Mouse (Mus musculus): ENCODE measurements around the gene Rpusd2.
A peak's percentile ranks its signal among the peaks of the same experiment; 100 is the strongest.
"Not testable (repeated sequence)": the region's sequence is repeated elsewhere in the genome, so short reads cannot be mapped to it uniquely, and the experiment has no call there.

Rpusd2 gene

DNA sequence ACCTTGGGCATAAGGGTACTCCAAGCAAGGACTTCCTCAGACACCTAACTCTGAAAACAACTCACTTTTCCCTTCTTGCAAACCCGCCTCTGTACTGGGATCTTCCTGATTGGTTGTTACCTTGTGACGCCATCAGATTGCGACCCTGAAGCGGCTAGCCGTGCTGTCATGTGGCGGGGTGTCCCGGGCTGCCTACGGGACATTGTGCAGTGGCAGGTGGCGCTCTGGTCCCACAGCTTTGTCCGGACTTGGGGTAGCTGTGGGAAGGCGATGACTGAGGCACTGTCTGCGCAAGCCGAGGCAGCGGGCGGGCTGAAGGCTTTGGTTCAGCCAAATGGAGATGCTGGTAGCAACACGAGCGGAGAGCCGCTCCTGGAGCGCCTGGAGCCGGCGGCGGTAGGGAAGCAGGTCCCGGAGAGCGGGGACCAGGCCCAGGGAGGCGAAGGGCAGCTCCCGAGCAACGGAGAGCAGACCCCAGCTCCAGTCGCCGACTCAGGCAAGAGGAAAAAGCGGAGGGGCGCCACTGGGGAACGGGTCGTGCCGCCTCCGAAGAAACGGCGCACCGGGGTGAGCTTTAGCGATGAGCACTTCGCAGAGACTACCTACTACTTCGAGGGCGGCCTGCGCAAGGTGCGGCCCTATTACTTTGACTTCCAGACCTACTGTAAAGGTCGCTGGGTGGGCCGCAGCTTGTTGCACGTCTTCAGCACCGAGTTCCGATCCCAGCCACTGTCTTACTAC is at the start of gene Rpusd2:
Rpusd2 (plus strand) TSS at position 135 of the 741 bp plus-strand sequence.
- DNase-seq (ENCODE audit: low spot score in 2 of 2), result peak; percentile 83 to 95

DNA sequence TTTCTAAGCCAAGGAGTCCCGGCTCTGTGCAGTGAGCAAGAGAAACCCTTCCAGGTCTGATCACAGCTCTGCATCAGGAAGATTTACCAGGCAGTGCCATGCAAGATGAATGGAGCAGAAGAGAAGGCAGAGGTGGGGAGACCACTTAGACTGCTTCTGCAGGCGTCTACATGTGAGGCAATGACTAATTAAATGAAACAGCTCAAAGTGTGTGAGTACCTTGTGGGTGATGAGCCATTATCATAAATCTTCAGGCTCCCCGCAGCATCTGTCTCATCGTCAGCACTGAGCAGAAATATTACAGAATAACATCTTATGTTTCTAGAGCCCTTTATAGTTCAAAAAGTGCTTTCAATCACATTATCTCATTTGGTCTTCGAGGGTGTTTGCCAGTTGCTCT is 39.1 kb upstream of the Rpusd2 start:
- DNase-seq (ENCODE audit: low spot score in 2 of 2), result no peak

DNA sequence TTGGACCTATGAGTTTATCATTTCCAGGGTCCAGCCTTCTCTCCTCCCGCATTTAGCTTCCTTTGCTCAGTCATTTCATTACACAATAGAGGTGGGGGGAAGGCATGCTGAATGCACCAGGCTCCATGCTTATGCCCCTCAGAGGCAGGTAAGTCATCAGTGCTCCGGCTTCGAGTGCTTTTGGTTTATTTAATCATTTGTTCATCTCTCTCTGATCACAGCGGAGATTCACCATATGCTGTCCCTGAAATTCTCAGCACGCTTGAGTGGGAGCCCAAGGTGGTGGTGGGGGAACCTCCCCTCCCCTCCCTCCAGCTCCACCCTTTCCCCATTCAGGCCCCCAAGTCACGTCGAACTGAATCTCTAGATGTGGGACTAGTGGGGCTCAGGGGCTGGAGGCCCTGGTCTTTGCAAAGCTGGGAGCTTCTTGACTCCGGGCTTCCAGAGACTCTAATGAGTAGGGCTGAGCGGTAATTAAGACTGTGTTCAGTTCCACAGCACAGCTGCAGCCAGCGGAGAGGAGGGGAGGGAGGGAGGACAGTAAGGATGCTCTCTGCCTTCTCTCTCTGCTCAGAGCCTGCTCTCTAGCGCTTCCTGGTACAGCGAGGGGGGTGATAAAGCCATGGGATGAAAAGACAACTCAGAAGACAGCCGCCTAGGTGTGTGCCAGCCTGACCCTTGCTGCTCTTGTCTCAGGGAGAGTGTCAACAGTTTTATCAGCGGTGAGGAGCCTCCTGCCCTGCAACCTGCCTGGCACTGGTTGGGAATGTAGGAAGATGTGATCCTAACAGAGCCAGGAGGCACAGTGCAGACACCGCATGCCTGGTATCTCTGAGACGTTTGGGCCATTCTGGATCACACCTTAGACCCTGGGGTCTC is 38.4 kb upstream of the Rpusd2 start:
- DNase-seq (ENCODE audit: low spot score in 2 of 2), result no peak

DNA sequence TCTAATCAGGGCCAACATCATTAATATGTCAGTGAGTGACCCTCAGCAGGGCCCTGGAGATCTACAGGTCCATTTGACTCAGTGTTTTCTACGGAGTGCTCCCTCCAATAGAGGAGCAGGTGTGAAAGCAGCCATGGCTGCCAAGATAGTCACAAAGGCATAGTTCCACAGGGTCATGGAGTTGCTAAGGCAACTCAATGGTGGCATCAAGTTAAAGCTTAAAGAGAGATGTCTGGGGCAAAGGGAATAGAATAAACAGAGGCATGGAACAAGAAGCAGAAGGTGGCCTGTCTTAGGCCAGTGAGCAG is 37.8 kb upstream of the Rpusd2 start:
- DNase-seq (ENCODE audit: low spot score in 2 of 2), result no peak

DNA sequence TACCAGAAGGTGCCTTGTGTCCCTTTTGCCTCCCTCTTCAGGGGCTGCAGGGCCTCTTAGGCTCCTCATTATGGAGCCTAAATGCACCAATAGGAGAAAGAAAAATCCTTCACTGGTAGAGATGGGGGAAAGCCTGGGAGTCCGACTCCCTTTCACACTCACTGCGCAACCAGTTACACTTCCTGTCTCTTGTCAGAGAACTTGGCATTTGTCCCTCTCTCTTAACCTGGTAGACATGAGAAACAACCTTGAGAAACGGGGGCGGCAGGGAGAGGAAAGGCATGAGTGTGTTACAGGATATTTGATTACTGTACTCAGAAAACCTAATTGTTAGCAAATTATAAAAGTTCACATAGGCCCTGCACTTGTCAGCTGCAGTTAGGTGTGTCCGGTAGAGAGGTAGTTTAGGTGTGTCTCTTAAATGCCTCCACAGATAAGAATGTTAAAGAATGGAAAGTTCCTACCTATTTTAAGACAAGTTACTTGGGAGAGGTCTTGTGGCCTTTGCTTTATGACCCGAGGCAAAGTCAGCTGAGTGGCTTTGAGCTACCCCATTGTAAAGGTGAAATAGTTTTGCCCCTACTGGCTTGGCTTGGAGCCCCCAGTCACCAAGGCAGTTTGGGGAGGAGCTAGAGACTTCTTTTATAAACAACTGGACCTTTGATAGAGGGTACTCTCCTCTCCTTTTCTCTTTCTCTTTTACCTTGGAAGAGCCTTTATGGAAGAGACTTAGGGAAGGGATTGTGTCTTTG is 36.3 kb upstream of the Rpusd2 start:
- no peak for DNase-seq (ENCODE audit: low spot score in 2 of 2)

DNA sequence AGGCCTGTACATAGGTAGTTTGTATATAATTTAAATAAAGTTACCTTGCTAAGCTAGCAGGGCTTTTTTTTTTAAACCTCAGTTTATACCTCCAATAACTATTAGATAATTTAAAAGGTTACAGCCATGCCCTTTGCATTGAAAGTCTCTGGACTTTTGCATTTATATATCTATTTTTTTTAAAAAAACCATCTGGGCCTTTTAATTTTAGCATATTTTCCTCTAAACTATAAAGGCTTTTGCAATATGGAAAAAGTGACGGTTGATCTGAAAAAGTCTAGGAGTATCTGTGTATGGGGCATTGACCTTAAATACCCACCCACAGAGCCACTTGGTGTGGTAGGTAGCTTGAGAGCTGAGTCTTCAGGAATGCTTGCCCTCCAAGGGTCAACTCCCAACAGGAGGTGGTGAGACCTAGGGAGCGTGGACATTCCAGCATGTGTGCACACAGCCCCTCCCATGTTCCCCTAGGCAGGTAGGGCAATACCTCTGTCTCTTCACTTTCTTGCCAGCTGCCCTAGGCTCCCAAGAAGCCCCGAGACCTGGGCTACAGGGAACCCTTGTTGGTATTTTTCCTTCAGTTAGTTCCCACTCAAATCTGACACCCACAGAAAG is 35.5 kb upstream of the Rpusd2 start:
- no peak for DNase-seq (ENCODE audit: low spot score in 2 of 2)

DNA sequence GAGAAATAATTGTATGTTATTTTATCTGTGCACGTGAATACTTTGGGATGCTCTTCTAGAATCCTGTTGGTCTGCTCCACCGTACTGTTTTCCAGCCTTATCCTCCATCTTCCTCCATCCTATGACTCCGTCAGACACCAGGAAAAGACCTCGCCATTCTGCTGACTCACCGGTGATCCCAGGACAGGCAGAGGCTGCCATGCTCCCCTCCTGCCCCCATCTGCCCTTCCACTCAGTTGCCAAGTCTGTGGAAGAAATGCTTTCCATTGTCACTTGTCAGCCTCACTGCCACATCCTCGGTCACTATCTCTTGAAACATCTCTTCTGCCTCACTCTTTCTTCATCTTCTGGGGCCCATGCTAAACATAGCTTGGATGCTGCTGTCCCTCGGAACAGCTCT is 27.7 kb upstream of the Rpusd2 start:
- DNase-seq (ENCODE audit: low spot score in 2 of 2), result no peak

DNA sequence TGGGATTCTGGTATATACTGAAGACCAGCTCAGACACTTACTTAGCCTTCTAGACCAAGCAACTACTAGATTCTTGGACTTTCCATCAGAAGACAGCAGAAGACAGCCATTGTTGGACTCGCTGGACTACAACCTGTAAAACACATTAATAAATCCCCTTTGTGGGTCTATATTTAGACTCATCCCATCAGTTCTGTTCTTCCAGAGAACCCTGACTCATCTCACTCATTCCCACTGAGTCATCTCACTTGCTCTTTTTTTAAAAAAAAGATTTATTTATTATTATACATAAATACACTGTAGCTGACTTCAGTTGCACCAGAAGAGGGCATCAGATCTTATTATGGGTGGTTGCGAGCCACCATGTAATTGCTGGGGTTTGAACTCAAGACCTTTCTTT is 25.2 kb upstream of the Rpusd2 start:
- DNase-seq (ENCODE audit: low spot score in 2 of 2), result no peak

DNA sequence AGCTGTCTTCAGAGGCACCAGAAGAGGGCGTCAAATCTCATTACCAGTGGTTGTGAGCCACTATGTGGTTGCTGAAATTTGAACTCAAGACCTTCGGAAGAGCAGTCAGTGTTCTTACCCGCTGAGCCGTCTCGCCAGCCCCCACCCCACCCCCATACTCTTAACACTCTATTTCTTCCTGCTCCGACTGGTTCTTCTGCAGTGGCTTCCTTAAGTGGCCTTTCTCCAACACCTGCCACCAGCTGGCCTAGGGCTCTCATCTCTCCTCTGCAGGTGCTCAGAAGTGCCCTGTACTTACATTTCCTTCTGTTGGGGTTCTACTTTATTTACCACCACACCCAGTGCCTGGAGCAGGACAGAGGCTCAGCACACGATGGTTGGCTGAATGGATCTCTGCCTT is 19.6 kb upstream of the Rpusd2 start:
- no peak for DNase-seq (ENCODE audit: low spot score in 2 of 2)

DNA sequence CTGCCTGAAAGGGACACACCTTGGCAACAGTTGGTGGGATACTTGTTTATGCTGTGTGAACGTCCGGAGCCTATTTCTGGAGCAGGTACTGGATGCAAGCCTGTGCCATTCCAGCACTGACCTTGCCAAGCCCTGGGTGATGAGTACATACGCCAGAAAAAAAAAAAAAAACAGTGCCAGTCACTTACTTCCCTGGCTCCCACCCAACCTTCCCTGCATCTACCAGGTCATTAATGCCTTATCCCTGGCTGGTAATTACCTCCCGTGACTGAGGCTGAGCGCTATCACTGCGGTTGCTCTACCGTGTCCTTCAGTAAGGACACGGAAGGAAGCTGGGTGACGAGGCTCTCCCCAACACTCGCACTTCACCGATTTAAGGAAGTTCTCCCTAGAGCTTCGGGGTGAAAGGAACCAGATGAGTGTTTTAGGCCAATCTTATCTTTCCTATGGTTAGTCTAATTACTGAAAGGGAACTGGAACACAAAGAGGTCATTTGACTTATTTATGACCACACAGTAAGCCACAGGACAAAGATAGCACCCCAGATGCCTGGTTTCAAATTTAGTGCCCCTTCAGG is 18.9 kb upstream of the Rpusd2 start:
- peak in 1 of 2 experiments; percentile 24 for DNase-seq (ENCODE audit: low spot score in 2 of 2)

DNA sequence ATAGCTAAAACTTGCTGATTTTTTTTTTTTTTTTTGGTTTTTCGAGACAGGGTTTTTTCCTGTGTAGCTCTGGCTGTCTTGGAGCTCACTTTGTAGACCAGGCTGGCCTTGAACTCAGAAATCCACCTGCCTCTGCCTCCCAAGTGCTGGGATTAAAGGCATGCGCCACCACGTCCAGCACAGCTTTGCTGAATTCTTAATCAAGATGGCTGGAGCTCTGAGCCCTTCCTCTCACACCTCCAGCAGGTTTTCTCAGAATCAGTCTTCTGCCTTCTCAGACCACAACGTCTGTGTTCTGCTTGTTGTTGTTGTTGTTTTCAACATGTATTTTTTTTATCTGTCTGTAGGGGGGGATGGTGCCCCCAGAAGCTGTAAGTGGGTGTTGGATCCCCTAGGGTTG is 18.3 kb upstream of the Rpusd2 start:
- not testable (repeated sequence) for DNase-seq (ENCODE audit: low spot score in 2 of 2)

DNA sequence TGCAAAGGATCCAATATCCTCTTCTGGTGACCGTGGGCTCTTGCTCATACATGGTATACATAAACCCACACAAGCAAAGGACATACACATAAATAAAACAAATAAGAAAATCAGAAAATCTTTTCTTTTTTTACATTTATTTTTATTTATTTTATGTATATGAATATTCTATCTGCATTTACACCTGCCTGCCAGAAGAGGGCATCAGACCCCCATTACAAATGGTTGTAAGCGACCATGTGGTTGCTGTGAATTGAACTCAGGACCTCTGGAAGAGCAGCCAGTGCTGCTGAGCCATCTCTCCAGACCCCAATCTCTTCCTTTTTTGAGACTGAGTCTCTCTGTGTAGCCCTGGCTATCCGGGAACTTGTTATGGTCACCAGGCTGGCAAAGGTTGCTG is 16.9 kb upstream of the Rpusd2 start:
- DNase-seq (ENCODE audit: low spot score in 2 of 2), result no peak

DNA sequence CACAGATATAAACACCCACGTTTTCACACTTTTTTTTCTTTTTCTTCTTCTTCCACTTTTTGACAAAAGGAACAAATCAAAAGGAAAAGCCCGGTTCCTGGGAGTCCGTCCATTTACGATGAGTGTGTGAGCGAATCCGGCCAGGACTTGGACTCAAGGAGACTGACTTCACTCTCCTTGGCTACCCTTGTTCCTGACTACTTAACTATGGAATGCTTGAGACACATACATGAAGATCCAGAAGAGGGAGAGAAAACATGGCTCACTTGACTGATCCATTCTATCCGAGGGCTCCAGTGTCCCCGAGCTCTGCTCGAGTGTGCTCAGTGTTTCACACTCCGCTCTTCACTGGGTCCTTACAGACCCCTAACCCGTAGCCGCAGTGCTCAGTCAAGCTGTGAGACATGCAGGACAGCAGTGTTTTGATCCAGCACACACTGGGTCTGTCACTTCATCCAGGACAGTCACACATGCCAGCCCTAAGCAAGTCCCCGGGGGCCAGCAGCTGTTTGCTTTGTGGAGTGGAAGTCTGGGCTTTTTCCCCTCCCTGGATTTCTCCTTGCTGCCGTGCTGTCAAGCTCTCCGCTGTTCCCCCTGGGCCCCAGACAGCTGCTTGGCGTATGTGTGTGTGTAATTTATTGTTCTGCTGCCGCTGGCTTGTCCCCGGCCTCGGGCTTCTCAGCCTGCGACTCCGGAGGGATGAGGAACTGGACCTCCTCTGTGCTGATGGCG is 16.0 kb upstream of the Rpusd2 start:
- no peak for DNase-seq (ENCODE audit: low spot score in 2 of 2)

DNA sequence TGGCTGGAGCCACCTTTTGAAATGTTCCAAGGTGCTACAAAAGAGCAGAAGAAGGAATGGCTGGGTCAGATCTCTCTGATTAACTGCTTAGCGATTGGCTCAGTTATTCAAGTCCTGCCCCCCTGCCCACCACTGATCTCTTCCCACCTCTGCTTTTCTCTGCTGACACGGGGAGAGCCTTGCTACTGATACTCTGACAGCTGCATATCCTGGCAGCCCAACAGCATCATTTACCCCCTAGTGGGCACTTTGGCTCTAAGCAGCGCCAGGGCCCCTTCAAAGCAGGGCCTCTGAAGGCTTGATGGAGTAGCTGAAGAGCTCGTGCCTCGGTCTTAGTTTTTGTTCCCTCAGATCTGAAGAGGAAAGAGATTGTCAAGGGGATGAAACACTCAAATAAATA is 15.5 kb upstream of the Rpusd2 start:
- DNase-seq (ENCODE audit: low spot score in 2 of 2), result no peak

DNA sequence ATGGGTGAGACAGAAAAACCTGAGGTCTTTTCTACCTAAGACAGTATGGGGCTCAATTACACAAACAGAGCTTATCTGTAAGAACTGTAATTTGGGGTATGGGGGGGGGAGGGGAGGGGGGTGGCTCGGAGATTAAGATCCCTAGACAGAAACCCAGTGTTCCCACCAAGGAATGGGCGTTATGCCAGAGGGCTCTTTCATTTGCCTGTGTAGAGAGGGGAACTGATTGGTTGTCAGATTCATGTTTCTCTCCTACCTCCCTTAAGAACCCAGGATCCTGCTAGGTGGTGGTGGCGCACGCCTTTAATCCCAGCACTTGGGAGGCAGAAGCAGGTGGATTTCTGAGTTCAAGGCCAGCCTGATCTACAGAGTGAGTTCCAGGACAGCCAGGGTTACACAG is 15.1 kb upstream of the Rpusd2 start:
- no peak for DNase-seq (ENCODE audit: low spot score in 2 of 2)

DNA sequence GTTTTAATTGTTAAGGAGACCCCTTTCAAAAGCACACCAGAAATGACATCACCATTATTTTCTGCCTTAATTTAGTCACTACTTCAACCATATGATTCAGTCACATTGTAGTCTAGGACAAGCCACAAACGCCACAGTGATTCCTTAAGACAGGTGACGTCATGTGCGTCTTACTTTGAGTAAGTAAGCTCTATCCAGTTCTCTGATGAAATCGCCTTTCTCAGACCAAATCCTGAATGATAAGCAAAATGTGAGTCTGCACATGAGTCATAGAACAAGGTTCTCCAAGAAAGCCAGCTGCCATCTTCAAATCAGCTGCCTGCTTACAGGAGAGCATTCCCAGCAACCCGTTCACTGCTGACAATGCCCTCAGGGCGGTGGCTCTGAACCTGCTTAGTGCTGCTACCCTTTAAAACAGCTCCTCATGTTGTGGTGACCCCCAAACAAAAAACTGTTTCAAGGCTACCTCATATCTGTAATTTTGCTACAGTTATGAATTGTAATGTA is 11.4 kb upstream of the Rpusd2 start:
- no peak for DNase-seq (ENCODE audit: low spot score in 2 of 2)

DNA sequence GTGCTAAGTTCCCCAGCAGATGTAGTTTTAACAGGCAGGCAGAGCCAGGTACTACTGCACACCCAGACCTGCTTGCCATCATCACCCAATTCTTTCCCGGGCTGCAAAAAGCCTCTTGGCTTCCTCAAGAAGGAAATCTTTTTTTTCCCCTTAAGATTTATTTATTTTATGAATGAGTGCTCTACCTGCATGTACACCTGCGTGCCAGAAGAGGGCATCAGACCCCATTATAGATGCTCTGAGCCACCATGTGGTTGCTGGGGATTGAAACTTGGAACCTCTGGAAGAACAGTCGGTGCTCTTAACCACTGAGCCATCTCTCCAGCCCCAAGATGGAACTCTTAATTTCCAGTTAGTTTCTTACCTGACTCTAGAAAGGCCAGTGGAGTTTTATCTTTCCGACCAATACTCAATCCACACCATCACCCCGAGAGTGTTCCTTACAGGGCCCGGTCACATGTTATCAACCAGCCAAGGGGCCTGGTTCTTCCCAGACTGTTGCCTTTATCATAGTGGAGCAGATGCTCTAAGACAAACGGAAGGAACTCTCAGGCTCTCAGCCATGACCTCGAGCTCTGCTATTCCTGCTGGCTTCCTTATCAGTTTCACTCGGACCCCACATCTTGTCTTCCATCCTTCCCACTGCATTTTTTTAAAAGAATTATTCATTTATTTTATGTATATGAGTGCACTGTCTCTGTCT is 9.9 kb upstream of the Rpusd2 start:
- DNase-seq (ENCODE audit: low spot score in 2 of 2), result peak in 1 of 2 experiments; percentile 40

DNA sequence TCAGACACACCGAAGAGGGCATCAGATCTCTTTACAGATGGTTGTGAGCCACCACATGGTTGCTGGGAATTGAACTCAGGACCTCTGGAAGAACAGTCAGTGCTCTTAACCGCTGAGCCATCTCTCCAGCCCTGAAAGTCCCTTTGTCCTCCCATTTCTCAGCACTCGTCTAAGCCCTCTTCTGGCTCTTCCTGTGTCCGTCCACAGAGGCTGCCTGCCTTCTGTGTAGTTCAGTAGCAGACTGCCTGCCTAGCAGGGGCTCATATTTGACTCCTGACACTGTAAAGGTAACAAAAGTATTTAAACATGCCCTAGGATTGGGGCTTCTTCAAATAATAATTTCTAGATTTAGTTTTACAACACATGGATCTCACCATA is 9.4 kb upstream of the Rpusd2 start:
- DNase-seq (ENCODE audit: low spot score in 2 of 2), result no peak

DNA sequence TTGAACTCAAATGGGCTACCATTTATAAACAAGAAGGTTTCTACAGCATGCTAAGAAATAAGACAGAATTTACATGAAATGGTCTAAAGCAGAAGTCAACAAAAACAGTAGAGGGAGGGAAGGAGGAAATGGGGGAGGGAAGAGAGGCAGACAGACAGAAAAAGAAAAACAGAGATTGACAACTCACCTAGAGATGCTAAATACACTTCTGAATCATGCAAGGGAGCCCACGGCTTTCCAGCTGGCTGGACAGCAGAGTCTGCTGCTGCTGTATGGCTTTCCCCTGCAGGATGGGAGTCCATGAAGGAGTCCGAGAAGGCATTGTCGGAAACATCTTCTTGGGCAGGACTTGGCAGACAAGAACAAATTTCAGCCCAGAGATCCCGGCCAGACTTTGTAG is 7.6 kb upstream of the Rpusd2 start:
- DNase-seq (ENCODE audit: low spot score in 2 of 2), result no peak

DNA sequence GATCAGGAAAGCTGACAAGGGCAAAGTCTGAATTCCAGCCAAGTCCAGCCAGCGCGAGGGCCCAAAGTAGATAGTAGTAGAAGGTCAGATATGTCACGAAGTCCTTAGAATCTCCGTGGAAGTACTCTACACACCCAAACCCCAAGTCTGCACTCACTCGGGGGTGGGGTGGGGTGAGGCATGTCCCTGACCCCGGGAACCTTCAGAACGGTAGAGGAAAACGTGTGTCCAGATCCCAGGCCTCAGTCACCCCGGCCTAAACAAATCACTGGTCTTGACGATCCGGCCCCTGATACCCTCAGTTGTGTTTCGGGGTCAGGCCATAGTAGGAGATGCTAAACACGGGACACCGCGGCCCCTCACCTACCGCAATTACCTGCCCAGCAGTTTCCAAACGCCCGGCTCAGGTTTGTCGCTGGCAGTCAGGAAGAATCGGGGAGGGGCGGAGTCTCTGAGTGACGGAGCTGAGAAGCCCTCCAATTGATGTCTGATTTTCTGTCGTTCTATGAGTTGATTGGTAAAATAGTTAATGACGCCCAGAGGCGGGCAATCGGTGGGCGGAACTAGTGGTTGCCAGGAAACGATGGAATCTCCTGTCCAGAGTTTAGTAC is 5.5 kb upstream of the Rpusd2 start, which contains the start of gene Ccdc32:
Ccdc32 (minus strand) TSS at position 453 of the 611 bp plus-strand sequence.
- DNase-seq (ENCODE audit: low spot score in 2 of 2), result peak; percentile 94 to 97
